Mouse (Mus musculus) testis, adult 2 months (tissue): Measurements from ENCODE around the gene Ogdh. TPM values are rescaled to one million over a fixed set of nuclear protein-coding genes. Genes with fewer than 3 reads are reported as not detected.
A peak's percentile ranks its signal among the peaks of the same experiment; 100 is the strongest.

Source experiments
- H3K27ac ChIP-seq: fragments of 200-500 bp; 2 replicates; pipeline ENCODE4 v1.5.1; 2012; ENCODE audit warnings: low read depth, low read length; ENCODE audit not compliant: control insufficient read depth, insufficient read depth
- H3K27me3 ChIP-seq: fragments of 200-500 bp; 2 replicates; pipeline ENCODE4 v1.6.1; 2012; ENCODE audit warnings: mild to moderate bottlenecking, low read length, moderate library complexity; ENCODE audit not compliant: control insufficient read depth, insufficient read depth
- H3K36me3 ChIP-seq: fragments of 200-500 bp; 2 replicates; pipeline ENCODE4 v1.6.1; 2012; ENCODE audit warnings: mild to moderate bottlenecking, low read length; ENCODE audit not compliant: control insufficient read depth, insufficient read depth
- H3K4me1 ChIP-seq: fragments of 200-500 bp; 2 replicates; pipeline ENCODE4 v1.6.1; 2012; ENCODE audit warnings: low read length; ENCODE audit not compliant: control insufficient read depth, insufficient read depth
- H3K4me3 ChIP-seq: fragments of 200-500 bp; 2 replicates; pipeline ENCODE4 v1.5.1; 2012; ENCODE audit warnings: low read depth, mild to moderate bottlenecking, low read length, moderate library complexity, mixed read lengths; ENCODE audit not compliant: control insufficient read depth
- CTCF ChIP-seq: fragments of 200-500 bp; IDR thresholded peaks from 2 replicates; pipeline ENCODE4 v1.5.1; 2012; ENCODE audit warnings: low read depth, mild to moderate bottlenecking, inconsistent platforms, low read length, moderate library complexity; ENCODE audit not compliant: control insufficient read depth, insufficient read depth, insufficient replicate concordance
- POLR2A ChIP-seq: fragments of 200-500 bp; IDR thresholded peaks from 2 replicates; pipeline ENCODE4 v1.6.1; 2012; ENCODE audit warnings: low read depth, mild to moderate bottlenecking, inconsistent platforms, low read length, moderate library complexity; ENCODE audit not compliant: control insufficient read depth
- polyA plus RNA-seq: library from polyadenylated mRNA; depleted of rRNA; stranded (reverse); fragments of >200 nt; gene quantifications from 2 replicates; pipeline ENCODE4 v1.2.3, GENCODE M21; 2012

The Ogdh gene
- polyA plus RNA-seq, 1 experiment: 87.1 TPM

DNA sequence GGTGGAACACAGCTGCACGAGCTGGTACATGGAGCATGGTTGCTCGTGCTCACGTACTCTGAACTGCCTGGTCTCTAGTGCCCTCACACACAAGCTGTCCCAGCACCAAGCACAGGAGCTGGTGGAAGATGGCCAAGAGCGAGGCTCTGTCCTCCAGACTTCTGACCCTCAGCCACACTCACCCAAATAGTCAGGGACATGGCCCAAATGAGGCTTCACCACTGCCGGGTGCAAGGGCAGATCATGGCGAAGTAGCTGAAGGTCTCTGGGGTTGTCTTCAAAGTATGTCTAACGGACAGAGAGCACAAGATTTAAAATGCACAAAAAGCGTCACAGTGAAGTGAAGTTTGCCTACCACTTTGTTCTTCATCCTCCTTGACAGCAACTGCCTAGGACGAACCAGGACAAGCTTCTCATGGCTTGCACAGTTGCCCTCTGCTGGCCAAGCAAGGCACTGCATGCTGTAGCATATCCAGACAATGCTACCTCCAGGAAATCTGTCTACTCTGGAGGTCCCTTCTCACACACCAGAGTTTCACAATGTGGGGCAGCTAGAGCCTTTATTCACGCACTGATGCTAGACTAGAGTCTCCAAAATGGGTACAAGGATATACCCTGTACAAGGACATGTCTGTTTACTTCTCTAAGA, 29.9 kb upstream of the Ogdh start:
- Histone ChIP-seq H3K27ac (no peak overlapping the region), H3K4me3 (no peak overlapping the region), H3K36me3 (peaks cover 4% of the 10 kb centered on the region), H3K27me3 (no peaks in the 10 kb centered on the region), H3K4me1 (peaks cover under 1% of the 10 kb centered on the region)
- TF ChIP-seq POLR2A (no peak), CTCF (peak; percentile 93; the same call in 1 of the 2 replicates)

DNA sequence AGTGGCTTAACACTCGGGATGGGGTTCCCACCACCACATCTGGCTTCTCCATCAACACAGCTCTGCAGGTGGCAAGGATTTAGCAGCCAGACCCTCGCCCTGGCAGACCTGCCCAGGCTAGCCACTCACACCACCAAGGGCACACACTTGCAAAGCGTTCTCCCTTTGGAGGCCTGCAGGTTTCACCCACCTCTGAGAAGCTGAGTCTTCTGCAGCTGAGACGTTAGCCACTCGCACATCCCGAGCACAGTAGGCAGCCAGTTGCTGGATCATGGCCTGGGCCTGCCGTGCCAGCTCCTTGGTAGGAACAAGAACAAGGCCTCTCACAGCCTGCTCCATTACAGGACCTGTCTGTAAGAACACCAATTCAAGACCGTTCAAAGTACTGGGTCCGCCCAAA, 24.8 kb upstream of the Ogdh start:
- H3K36me3 ChIP-seq: peaks cover 4% of the 10 kb centered on the region
- no peak overlapping the region for H3K27ac ChIP-seq

DNA sequence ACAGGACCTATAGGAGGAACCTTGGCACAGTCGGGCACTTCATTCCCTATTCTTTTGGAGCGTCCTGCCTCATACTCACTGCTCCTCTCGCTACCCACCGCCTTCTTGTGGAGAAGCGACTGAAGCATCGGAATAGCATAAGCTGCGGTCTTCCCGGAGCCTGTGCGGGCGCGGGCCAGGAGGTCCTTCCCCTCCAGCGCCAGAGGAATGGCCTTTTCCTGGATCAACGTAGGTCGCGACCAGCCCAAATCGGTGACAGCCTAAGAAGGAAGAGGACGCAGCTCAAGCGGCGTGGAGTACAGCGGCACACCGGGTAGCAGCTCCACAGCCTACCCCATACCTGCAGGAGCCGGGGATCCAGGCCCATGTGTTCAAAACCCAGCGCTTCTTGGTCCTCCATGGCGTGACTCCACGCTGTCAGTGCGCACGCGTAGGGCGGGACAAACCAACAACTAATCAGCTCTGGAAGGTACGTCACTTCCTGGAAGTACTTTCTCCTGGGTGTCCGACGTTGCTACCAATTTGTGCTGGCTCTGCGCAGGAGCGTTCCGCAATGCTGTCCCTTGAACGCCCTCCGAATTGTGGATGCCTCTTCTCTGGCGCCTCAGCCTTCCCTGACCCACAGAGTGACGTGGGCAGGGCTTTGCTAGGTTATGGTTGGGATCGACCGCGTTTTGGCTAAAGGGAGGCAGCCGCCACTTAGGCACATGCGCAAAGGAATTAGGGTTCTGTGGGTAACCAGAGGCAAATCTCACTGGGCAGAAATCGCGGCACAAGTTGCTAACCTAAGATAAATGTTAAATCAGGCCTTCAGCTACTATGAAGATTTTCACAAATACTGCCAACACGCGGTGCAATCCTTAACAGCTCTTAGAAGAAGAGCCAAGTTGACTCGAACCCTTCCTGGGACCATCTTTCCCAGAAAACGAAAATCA, 23.8 kb upstream of the Ogdh start, which contains the start of gene Ddx56:
Gene Ddx56 (minus strand): TSS at position 453 of the 935 bp plus-strand sequence.
- Histone ChIP-seq H3K4me3 (peak within 1 kb of the TSS; percentile 100), H3K4me1 (peaks cover 5% of the 10 kb centered on the region), H3K36me3 (peaks cover 4% of the 10 kb centered on the region), H3K27me3 (no peaks in the 10 kb centered on the region), H3K27ac (peak within 1 kb of the TSS; percentile 86)
- TF ChIP-seq CTCF (no peak), POLR2A (peak; percentile 97)

More for the DNA sequence above, 24.8 kb upstream of the Ogdh start:
- Histone ChIP-seq H3K4me1 (peaks cover 5% of the 10 kb centered on the region), H3K27me3 (no peaks in the 10 kb centered on the region), H3K4me3 (peak overlapping the region; percentile 100)
- TF ChIP-seq CTCF (no peak), POLR2A (no peak)

DNA sequence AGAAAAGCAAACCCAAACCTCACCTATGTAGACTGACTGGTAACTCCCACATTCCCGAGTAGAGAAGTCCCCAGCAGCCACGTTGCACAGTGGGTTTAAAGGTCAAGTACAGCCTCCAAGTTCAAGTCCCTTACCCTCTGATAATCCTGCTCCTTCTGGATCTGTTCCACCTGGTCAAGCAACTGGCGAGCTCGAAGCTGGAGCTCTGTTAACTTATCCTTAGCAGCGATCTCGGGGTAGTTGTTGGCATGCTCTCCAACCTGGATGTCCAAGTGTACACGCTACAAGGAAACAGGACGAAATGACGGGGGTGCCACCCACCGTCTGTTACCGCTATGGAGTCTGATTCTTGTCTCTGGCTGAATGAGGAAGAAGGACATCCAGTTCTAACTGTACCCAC, 17.8 kb upstream of the Ogdh start:
- Histone ChIP-seq H3K4me1 (peaks cover 9% of the 10 kb centered on the region), H3K36me3 (no peaks in the 10 kb centered on the region; the same call in 1 of the 2 replicates), H3K4me3 (peak overlapping the region; percentile 93), H3K27ac (no peak overlapping the region), H3K27me3 (no peaks in the 10 kb centered on the region)
- TF ChIP-seq POLR2A (no peak), CTCF (no peak)

DNA sequence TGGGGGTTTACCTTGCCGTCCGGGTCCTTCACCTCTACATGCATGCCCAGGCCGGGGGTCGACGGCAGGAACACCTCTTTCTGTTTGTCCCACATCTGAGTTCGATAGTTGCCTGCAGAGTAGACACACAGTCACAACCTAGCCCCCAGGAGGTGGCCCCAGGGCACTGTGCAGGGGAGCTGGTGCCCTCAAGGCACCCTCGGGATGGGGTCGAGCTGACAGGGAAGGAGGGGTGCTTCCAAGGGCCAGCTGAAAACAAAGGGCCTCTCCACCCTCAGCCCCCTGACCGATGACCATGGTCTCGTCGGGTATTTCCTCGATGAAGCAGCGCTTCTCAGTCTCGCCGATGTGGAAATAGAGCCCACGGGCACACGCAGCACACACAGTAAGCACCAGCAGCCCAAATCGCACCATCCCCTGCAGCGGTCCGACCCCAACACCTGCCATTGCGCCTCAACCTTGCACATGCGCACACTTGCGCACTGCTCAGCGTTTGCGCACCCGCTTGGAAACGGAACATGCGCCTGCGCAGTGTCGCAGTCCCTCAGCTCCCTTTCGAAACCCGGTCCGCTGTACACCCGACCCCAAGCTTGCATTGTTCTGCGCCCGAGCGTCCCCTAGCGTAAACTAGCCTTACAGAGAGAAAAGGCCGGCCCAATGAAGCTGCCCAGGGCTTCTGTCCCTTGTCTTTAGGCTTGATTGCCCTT, 16.9 kb upstream of the Ogdh start, which contains the start of gene Tmed4:
Gene Tmed4 (minus strand): TSS at position 484 of the 707 bp plus-strand sequence.
- peak within 1 kb of the TSS; percentile 67 for H3K27ac ChIP-seq
- TF ChIP-seq POLR2A (peak; percentile 99), CTCF (peak; percentile 45; the same call in 1 of the 2 replicates)
- no peaks in the 10 kb centered on the region for H3K27me3 ChIP-seq
- H3K4me1 ChIP-seq: peaks cover 9% of the 10 kb centered on the region
- H3K4me3 ChIP-seq: peak within 1 kb of the TSS; percentile 93
- H3K36me3 ChIP-seq: no peaks in the 10 kb centered on the region; the same call in 1 of the 2 replicates

DNA sequence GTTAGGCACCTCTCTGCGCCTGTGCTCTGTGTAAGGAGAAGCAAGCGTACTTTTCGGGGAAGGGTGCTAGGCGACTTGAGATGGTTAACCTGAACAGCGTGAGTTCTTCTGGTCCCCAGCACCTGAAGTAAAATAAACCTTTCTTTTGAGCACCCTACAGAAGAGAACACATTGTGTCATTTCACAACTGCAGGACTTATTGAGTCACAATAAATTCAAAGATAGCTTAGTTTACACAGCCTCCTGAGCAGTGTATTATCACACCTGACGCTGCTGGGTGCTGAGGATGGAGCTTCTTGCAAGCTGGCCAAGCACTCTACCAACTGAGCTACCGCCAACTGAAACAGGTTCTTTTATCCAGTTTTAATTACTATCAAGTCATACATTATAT, 16.3 kb upstream of the Ogdh start:
- H3K27ac ChIP-seq: peak overlapping the region; percentile 67
- no peak for TF ChIP-seq POLR2A
- TF ChIP-seq CTCF: no peak

More for the DNA sequence above, 16.3 kb upstream of the Ogdh start:
- Histone ChIP-seq H3K36me3 (no peaks in the 10 kb centered on the region; the same call in 1 of the 2 replicates), H3K27me3 (no peaks in the 10 kb centered on the region), H3K4me3 (peak overlapping the region; percentile 93), H3K4me1 (peaks cover 9% of the 10 kb centered on the region)
